Mouse (Mus musculus) spleen, adult 10 weeks (tissue): ENCODE results near the gene Asb11. TPM values are rescaled to one million over a fixed set of nuclear protein-coding genes. Genes with fewer than 3 reads are reported as not detected.

Source experiments
- polyA plus RNA-seq: library from polyadenylated mRNA; stranded (reverse); fragments of 350-450 nt; fragmentation: Illumina TruSeq; extraction: RNeasy Lipid Tissue Mini Kit (QIAGEN cat#74804); gene quantifications from one replicate; pipeline ENCODE4 v1.2.3, GENCODE M21; 2015; ENCODE audit warnings: low replicate concordance; ENCODE audit not compliant: insufficient read depth

The Asb11 gene
- polyA plus RNA-seq = 0.17 TPM

DNA sequence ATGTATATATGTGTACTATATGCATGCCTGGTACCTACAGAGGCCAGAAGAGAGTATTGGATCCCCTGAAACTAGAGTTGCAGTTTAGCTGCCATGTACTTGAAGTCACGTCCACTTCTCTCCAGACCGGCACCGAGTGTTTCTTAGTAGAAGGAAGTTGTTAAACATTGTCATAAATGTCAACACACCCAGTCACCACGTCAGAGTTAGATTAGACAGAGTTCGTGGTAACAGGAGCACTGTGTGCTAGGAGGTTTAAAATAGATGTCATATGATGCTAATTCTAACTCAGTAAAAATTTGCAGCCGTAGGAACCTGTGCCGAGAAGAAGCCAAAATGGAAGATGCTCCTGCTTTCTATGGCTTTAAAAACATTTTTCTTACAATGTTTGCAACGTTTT lies at the start of gene Asb11:
Gene Asb11, plus strand, starts transcription at position 286 of the 400 bp plus-strand sequence.

DNA sequence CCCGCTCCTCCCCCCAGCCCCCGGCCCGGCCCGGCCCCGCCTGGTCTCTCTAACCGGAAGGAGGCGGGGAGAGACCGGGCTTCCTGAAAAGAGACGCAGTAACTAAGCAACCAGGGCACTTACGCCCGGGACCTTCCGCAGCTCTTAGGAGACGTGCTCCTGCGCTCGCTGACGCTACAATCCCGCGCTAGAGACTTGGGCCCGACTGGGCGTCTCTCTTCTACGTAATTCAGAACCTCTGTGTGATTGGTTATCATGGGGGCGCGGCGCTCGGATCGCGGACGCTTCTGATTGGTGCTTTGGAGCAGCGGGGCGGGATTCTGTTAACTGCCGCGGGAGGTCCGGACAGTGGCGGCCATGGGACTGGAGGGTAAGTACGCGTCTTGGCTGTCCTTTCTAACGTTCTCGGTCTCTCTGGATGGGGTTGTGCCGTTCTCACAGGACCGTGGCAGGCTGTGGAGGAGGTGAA lies 17.3 kb upstream of the Asb11 start, which contains the start of gene Piga:
Gene Piga, plus strand, starts transcription at position 317 of the 469 bp plus-strand sequence.

DNA sequence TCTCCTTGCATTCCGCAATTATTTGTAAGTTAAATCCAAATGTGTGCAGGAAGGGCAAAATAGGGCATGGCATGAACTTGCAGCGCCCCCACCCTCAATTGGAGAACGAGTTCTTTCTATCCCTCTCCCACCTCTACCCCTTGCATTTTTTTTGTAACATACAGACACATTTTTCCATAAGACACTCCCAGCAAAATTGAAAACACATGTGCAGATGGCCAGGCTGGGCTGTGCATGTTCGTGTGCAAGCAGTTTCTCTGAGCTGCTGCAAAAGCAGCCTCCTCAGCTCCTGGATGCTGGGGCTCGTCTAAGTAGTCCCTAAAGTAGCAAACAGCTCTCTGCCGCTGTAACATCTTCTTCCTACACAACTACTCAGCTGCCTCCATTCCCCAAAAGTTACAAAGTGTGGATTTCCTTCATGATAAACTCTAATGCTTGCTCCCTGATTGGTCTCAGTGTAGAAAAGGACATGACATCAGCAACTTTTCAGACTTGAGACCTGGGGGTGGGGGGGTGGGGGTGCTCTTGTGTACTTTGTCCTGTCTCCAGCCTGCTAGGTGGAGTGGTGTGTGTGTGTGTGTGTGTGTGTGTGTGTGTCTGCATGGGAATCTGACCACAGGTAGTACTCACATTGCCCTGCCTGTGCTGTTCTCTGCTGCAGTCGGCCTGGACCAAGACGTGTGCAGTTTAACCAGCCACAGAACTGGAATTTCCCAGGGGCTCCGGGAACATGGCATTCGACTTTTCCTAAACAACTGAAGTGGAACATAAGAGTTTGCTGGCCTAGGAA lies 69.1 kb downstream of the Asb11 start, which contains the start of gene Asb9:
Gene Asb9, plus strand, starts transcription at position 619 of the 790 bp plus-strand sequence.

Other genes with a start within 250 kb of the Asb11 start
- 1.3 TPM for gene Bmx, start 178.8 kb upstream of the Asb11 start, polyA plus RNA-seq
- gene Pir, start 167.6 kb upstream of the Asb11 start, polyA plus RNA-seq = 1.7 TPM
- gene Vegfd, start 63.6 kb upstream of the Asb11 start, polyA plus RNA-seq = 4.8 TPM
- gene Piga, start 17.2 kb upstream of the Asb11 start, polyA plus RNA-seq = 23.1 TPM
- not detected for gene Asb9, start 69.3 kb downstream of the Asb11 start, polyA plus RNA-seq